Mouse (Mus musculus): Measurements from ENCODE around the gene Osbpl3.
A peak's percentile ranks its signal among the peaks of the same experiment; 100 is the strongest.

Gene Osbpl3

GRCm38 (mm10) chr6:50334846-50335821, 120.9 kb downstream of the Osbpl3 start:
- no peak for DNase-seq (ENCODE audit: low spot score in 2 of 2)

GRCm38 (mm10) chr6:50333346-50333745, 122.7 kb downstream of the Osbpl3 start:
- no peak for DNase-seq (ENCODE audit: low spot score in 2 of 2)

GRCm38 (mm10) chr6:50331477-50331876, 124.5 kb downstream of the Osbpl3 start:
- DNase-seq (ENCODE audit: low spot score in 2 of 2) = no peak

- DNase-seq (ENCODE audit: low spot score in 2 of 2) = no peak
These were observed 126.6 kb downstream of the Osbpl3 start for GRCm38 (mm10) chr6:50329380-50329779.

GRCm38 (mm10) chr6:50328901-50329300, 127.1 kb downstream of the Osbpl3 start:
- no peak for DNase-seq (ENCODE audit: low spot score in 2 of 2)

- no peak for DNase-seq (ENCODE audit: low spot score in 2 of 2)
These were observed 129.8 kb downstream of the Osbpl3 start for GRCm38 (mm10) chr6:50326192-50326591.

- no peak for DNase-seq (ENCODE audit: low spot score in 2 of 2)
These were observed 130.5 kb downstream of the Osbpl3 start for GRCm38 (mm10) chr6:50325485-50325884.

- DNase-seq (ENCODE audit: low spot score in 2 of 2) = peak; percentile 63 to 72
These were observed 133.4 kb downstream of the Osbpl3 start for GRCm38 (mm10) chr6:50322631-50323030.

GRCm38 (mm10) chr6:50321739-50322138, 134.3 kb downstream of the Osbpl3 start:
- no peak for DNase-seq (ENCODE audit: low spot score in 2 of 2)

- DNase-seq (ENCODE audit: low spot score in 2 of 2) = peak; percentile 37 to 63
These were observed 137.3 kb downstream of the Osbpl3 start for GRCm38 (mm10) chr6:50318590-50319172.

- no peak for DNase-seq (ENCODE audit: low spot score in 2 of 2)
These were observed 137.9 kb downstream of the Osbpl3 start for GRCm38 (mm10) chr6:50318150-50318549.

- no peak for DNase-seq (ENCODE audit: low spot score in 2 of 2)
These were observed 139.1 kb downstream of the Osbpl3 start for GRCm38 (mm10) chr6:50316795-50317505.

- peak; percentile 42 to 67 for DNase-seq (ENCODE audit: low spot score in 2 of 2)
These were observed 141.5 kb downstream of the Osbpl3 start for GRCm38 (mm10) chr6:50314406-50315071.

GRCm38 (mm10) chr6:50312647-50313046, 143.4 kb downstream of the Osbpl3 start:
- DNase-seq (ENCODE audit: low spot score in 2 of 2) = peak; percentile 31 to 67

GRCm38 (mm10) chr6:50309019-50309418, 147.0 kb downstream of the Osbpl3 start:
- peak; percentile 32 to 54 for DNase-seq (ENCODE audit: low spot score in 2 of 2)

GRCm38 (mm10) chr6:50306625-50307024, 149.4 kb downstream of the Osbpl3 start:
- DNase-seq (ENCODE audit: low spot score in 2 of 2) = no peak

- peak; percentile 32 to 76 for DNase-seq (ENCODE audit: low spot score in 2 of 2)
These were observed 151.0 kb downstream of the Osbpl3 start for GRCm38 (mm10) chr6:50304949-50305491.

GRCm38 (mm10) chr6:50301121-50301520, 154.9 kb downstream of the Osbpl3 start:
- no peak for DNase-seq (ENCODE audit: low spot score in 2 of 2)

GRCm38 (mm10) chr6:50300622-50301021, 155.4 kb downstream of the Osbpl3 start:
- DNase-seq (ENCODE audit: low spot score in 2 of 2) = no peak

- no peak for DNase-seq (ENCODE audit: low spot score in 2 of 2)
These were observed 156.9 kb downstream of the Osbpl3 start for GRCm38 (mm10) chr6:50299071-50299470.

GRCm38 (mm10) chr6:50297671-50298070, 158.3 kb downstream of the Osbpl3 start:
- no peak for DNase-seq (ENCODE audit: low spot score in 2 of 2)

Data from frontal cortex, postnatal 10 days (tissue).